Mouse (Mus musculus) liver, embryonic 13.5 days (tissue): Measurements from ENCODE around the gene Abhd17c. TPM values are rescaled to one million over a fixed set of nuclear protein-coding genes. Genes with fewer than 3 reads are reported as not detected.

ENCODE experiments used
- polyA plus RNA-seq: library from polyadenylated mRNA; unstranded; fragments of >200 nt; fragmentation: Nextera tagmentation; extraction: Ambion mirVana; gene quantifications from 2 replicates; pipeline ENCODE4 v1.2.1, GENCODE M21; 2015

Abhd17c gene
- polyA plus RNA-seq, 1 experiment from 2014 or later: 18.2 TPM

Other genes with a start within 250 kb of the Abhd17c start
- 0.02 TPM in 2 replicates for gene Cemip, start 65.4 kb downstream of the Abhd17c start, polyA plus RNA-seq